Mouse (Mus musculus): ENCODE measurements around the gene Dzip1. TPM values are rescaled to one million over a fixed set of nuclear protein-coding genes. Genes with fewer than 3 reads are reported as not detected.

Dzip1 gene
- polyA plus RNA-seq, 1 experiment from 2014 or later: 40.0 TPM

DNA sequence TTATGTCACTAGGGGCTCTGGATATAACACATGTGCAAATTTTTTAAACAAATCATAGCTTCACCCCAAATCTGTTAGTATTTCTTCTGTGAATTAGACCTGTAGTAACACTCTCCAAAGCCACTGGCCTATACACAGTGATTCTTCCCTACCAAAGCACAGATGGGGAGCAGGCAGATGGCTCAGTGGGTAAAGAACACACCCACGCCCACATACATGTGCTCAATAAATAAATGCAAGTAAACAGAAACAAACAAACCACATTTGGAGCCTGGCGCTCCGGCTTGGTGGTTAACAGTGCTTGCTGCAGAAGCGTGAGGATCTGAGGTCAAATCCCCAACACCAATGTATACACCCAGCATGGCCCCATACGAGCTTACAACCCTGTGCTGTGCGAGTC, 13.7 kb downstream of the Dzip1 start:
- ATAC-seq (ENCODE audit: low FRiP score) (no peak), DNase-seq (ENCODE audit: low spot score) (no peak)
- 94% methylated on average over 6 of the region's 6 CpGs for WGBS
- H3K36me3 ChIP-seq (ENCODE audit: control insufficient read depth, insufficient read depth, low read length): peaks cover 9% of the 10 kb centered on the region; the same call in 1 of the 2 replicates
- H3K4me2 ChIP-seq (replicated peaks; ENCODE audit: low read depth, low read length): no peak overlapping the region
- no peak overlapping the region for H3K4me3 ChIP-seq (ENCODE audit: low read depth, low read length)
- H3K9me3 ChIP-seq (ENCODE audit: control insufficient read depth, low read length): no peaks in the 10 kb centered on the region
- no peak overlapping the region for H3K27ac ChIP-seq (ENCODE audit: low read depth, low read length)
- no peak overlapping the region for H3K9ac ChIP-seq (ENCODE audit: low read depth, low read length)
- H3K4me1 ChIP-seq (replicated peaks; ENCODE audit: control insufficient read depth, insufficient read depth, low read length): no peaks in the 10 kb centered on the region
- H3K27me3 ChIP-seq (ENCODE audit: control insufficient read depth, insufficient read depth, low read length): no peaks in the 10 kb centered on the region

DNA sequence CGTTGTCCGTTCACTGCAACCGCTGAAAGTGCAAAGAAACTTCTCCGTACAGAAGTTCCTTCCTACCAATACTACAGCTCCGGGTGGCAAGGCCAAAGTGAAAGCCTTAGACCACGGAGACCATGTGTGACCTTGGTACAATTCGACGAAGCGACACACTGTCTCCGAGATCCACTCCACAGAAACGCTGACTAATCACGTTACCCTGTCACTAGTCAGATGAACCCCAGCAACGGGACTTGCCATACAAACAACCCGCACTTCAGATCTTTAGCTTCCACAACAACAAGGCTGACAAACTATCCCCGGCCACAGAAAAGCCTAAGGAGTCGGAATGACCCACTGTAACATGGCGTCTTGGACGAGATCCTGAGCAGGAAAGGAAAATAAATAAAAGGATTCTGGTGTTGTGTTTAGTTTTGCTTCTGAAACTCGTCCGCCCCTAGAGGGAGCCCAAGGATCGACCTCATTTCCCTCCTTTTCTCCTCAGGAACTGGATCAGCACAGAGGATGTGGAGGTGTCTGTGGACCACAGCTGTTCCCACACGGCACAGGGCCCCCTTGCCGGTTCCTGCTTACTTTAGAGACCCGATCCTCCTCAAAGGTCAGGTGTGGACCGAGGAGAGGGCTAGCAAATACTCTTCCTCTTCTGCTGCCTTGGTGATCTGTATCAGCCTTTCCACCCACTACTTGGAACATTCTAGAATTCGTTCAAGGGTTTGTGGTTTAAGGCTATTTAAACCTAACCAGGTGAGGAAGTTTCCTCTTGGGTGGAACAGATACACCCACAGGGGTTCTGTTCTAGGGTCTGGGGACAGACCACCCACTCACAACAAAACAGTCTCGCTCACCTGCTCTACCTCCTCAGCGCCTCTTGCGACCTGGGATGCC, 14.7 kb downstream of the Dzip1 start:
- WGBS: 73% methylated on average over 29 of the region's 29 CpGs
- no peak overlapping the region for H3K4me3 ChIP-seq (ENCODE audit: low read depth, low read length)

DNA sequence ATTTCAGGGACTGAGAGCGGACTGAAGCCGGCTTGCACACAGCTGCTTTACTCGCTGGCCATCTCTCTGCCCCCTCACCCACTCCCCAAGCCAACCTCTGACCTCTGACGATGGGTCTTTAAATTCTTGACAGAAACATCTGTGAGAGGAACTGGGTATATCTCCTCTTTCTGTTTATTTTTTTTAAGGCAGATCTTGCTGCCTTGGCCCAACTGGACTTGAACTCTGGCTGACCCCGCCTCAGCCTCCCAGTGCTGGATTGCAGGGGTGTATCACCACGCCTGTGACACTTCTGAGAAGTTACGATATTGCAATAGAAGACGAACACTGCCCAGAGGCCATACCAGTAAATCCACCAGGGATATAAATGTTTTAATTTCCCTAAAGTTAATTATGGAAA, 15.4 kb downstream of the Dzip1 start:
- DNase-seq (ENCODE audit: low spot score) (no peak), ATAC-seq (ENCODE audit: low FRiP score) (no peak)
- Histone ChIP-seq H3K27me3 (ENCODE audit: control insufficient read depth, insufficient read depth, low read length) (no peaks in the 10 kb centered on the region), H3K36me3 (ENCODE audit: control insufficient read depth, insufficient read depth, low read length) (peaks cover 10% of the 10 kb centered on the region; the same call in 1 of the 2 replicates), H3K9me3 (ENCODE audit: control insufficient read depth, low read length) (no peaks in the 10 kb centered on the region), H3K4me1 (replicated peaks; ENCODE audit: control insufficient read depth, insufficient read depth, low read length) (no peaks in the 10 kb centered on the region), H3K4me3 (ENCODE audit: low read depth, low read length) (no peak overlapping the region), H3K4me2 (replicated peaks; ENCODE audit: low read depth, low read length) (no peak overlapping the region), H3K9ac (ENCODE audit: low read depth, low read length) (no peak overlapping the region), H3K27ac (ENCODE audit: low read depth, low read length) (no peak overlapping the region)
- WGBS: 82% methylated on average over 8 of the region's 8 CpGs

More for the DNA sequence above, 14.7 kb downstream of the Dzip1 start:
- no peak for ATAC-seq (ENCODE audit: low FRiP score)
- DNase-seq (ENCODE audit: low spot score): peak; percentile 59
- H3K27ac ChIP-seq (ENCODE audit: low read depth, low read length): no peak overlapping the region
- H3K9me3 ChIP-seq (ENCODE audit: control insufficient read depth, low read length): no peaks in the 10 kb centered on the region
- H3K4me1 ChIP-seq (replicated peaks; ENCODE audit: control insufficient read depth, insufficient read depth, low read length): no peaks in the 10 kb centered on the region
- no peaks in the 10 kb centered on the region for H3K27me3 ChIP-seq (ENCODE audit: control insufficient read depth, insufficient read depth, low read length)
- H3K4me2 ChIP-seq (replicated peaks; ENCODE audit: low read depth, low read length): no peak overlapping the region
- no peak overlapping the region for H3K9ac ChIP-seq (ENCODE audit: low read depth, low read length)
- peaks cover 10% of the 10 kb centered on the region; the same call in 1 of the 2 replicates for H3K36me3 ChIP-seq (ENCODE audit: control insufficient read depth, insufficient read depth, low read length)

DNA sequence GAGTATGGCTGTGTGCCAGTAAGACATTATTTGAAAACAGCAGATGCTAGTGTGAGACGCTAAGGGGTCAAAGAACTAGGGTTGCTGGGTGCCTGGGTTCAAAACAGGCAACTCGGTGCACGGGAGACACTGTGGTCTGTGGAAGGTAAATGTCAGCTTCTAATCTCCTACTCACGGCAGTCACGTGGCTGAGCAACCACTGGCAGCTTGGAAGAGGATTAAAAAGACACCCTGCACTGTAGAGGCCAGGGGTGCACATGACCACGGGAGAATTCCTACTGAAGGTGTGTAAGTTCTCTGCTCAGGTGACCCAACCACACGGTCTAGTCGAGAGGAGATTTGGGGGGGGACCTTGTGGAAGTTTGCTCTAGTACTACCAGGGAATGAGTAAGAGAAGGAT, 17.7 kb downstream of the Dzip1 start:
- ATAC-seq (ENCODE audit: low FRiP score) (no peak), DNase-seq (ENCODE audit: low spot score) (no peak)
- Histone ChIP-seq H3K4me3 (ENCODE audit: low read depth, low read length) (no peak overlapping the region), H3K36me3 (ENCODE audit: control insufficient read depth, insufficient read depth, low read length) (peaks cover 8% of the 10 kb centered on the region; the same call in 1 of the 2 replicates), H3K4me2 (replicated peaks; ENCODE audit: low read depth, low read length) (no peak overlapping the region), H3K9me3 (ENCODE audit: control insufficient read depth, low read length) (no peaks in the 10 kb centered on the region), H3K27me3 (ENCODE audit: control insufficient read depth, insufficient read depth, low read length) (no peaks in the 10 kb centered on the region), H3K4me1 (replicated peaks; ENCODE audit: control insufficient read depth, insufficient read depth, low read length) (peaks cover 2% of the 10 kb centered on the region; the same call in 1 of the 2 replicates), H3K27ac (ENCODE audit: low read depth, low read length) (no peak overlapping the region), H3K9ac (ENCODE audit: low read depth, low read length) (no peak overlapping the region)
- WGBS: 92% methylated on average over 8 of the region's 8 CpGs

DNA sequence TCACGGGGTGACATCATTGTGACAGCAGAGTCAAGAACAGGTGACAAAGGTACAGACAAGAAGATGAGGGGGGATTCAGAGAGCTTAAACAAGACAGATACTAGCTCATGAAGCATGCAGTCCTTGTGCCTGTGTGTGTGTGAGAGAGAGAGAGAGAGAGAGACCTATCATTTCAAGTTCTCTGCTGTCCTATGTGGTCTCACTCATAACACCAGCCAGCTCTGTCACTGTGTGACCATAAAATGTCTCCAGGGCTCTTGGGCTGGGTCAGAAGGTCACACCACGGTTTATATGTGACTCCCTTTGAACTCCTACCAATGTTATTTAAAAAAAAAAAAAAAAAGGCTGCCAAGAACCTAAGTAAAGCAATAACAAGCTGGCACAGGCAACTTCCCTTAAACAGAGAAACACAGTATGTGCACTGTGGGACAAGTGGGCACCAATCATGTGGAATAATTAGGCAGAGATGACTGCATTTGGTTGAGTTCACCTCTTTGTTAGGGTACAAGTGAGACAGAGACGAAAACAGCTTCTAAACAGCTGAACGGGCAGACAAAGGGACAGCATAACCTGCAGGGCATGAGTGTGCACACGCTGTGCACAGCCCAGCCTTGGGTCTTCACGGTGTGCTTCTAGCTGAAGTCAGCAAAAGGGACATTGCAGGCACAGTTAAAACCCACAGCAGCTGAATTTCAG, 21.2 kb downstream of the Dzip1 start:
- no peak overlapping the region for H3K4me2 ChIP-seq (replicated peaks; ENCODE audit: low read depth, low read length)
- DNase-seq (ENCODE audit: low spot score): peak; percentile 26
- no peak for ATAC-seq (ENCODE audit: low FRiP score)
- 46% methylated on average over 6 of the region's 6 CpGs for WGBS
- H3K27ac ChIP-seq (ENCODE audit: low read depth, low read length): no peak overlapping the region
- H3K4me3 ChIP-seq (ENCODE audit: low read depth, low read length): no peak overlapping the region
- no peaks in the 10 kb centered on the region for H3K9me3 ChIP-seq (ENCODE audit: control insufficient read depth, low read length)
- peaks cover 14% of the 10 kb centered on the region for H3K36me3 ChIP-seq (ENCODE audit: control insufficient read depth, insufficient read depth, low read length)
- no peaks in the 10 kb centered on the region for H3K27me3 ChIP-seq (ENCODE audit: control insufficient read depth, insufficient read depth, low read length)
- H3K4me1 ChIP-seq (replicated peaks; ENCODE audit: control insufficient read depth, insufficient read depth, low read length): peaks cover 2% of the 10 kb centered on the region; the same call in 1 of the 2 replicates
- no peak overlapping the region for H3K9ac ChIP-seq (ENCODE audit: low read depth, low read length)

DNA sequence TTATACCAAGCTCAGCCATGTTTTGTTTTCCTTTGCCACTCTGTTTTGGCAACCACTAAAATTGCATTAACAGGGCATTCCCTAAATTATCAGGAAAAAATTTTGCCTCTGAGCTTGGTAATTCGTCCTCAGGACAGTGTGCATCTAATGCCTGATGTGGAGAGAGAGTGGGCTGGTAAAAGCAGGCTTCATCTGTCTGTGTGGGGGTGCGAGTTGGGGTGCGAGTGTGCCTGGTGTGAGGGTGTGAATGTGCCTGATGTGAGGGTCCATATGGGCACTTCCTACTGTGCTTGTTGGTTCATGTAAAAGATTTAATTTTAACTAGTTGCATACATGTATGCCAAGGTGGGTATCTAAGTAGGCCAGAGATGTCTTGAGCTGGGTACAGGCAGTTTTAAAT, 21.9 kb downstream of the Dzip1 start:
- H3K36me3 ChIP-seq (ENCODE audit: control insufficient read depth, insufficient read depth, low read length): peaks cover 14% of the 10 kb centered on the region

DNA sequence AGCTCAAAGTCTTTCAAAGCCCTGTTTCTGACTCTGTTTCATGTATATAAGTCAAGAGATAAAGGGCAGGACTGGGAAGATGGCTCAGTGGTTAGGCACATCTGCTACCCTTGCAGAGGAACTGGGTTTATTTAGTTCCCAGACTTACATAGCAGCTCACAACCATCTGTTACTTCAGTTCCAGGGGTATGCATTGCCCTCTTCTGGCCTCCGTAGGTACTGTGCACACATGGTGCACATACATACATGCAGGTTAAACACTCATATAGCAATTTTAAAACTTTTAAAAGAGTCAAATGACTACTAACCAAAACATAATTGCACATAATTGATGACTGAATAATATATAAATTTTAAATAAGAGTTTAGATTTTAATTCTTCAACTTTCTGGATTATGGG, 24.3 kb downstream of the Dzip1 start:
- Histone ChIP-seq H3K36me3 (ENCODE audit: control insufficient read depth, insufficient read depth, low read length) (peaks cover 11% of the 10 kb centered on the region), H3K27ac (ENCODE audit: low read depth, low read length) (no peak overlapping the region), H3K9ac (ENCODE audit: low read depth, low read length) (no peak overlapping the region), H3K27me3 (ENCODE audit: control insufficient read depth, insufficient read depth, low read length) (no peaks in the 10 kb centered on the region), H3K9me3 (ENCODE audit: control insufficient read depth, low read length) (no peaks in the 10 kb centered on the region), H3K4me3 (ENCODE audit: low read depth, low read length) (no peak overlapping the region), H3K4me1 (replicated peaks; ENCODE audit: control insufficient read depth, insufficient read depth, low read length) (peaks cover 2% of the 10 kb centered on the region; the same call in 1 of the 2 replicates), H3K4me2 (replicated peaks; ENCODE audit: low read depth, low read length) (no peak overlapping the region)
- DNase-seq (ENCODE audit: low spot score) (no peak), ATAC-seq (ENCODE audit: low FRiP score) (no peak)
- 100% methylated on average over 1 of the region's 1 CpGs for WGBS

More for the DNA sequence above, 21.9 kb downstream of the Dzip1 start:
- no peak overlapping the region for H3K4me3 ChIP-seq (ENCODE audit: low read depth, low read length)
- no peaks in the 10 kb centered on the region for H3K27me3 ChIP-seq (ENCODE audit: control insufficient read depth, insufficient read depth, low read length)
- no peaks in the 10 kb centered on the region for H3K9me3 ChIP-seq (ENCODE audit: control insufficient read depth, low read length)
- no peak for DNase-seq (ENCODE audit: low spot score)
- no peak overlapping the region for H3K27ac ChIP-seq (ENCODE audit: low read depth, low read length)
- no peak overlapping the region for H3K9ac ChIP-seq (ENCODE audit: low read depth, low read length)
- peaks cover 2% of the 10 kb centered on the region; the same call in 1 of the 2 replicates for H3K4me1 ChIP-seq (replicated peaks; ENCODE audit: control insufficient read depth, insufficient read depth, low read length)
- no peak overlapping the region for H3K4me2 ChIP-seq (replicated peaks; ENCODE audit: low read depth, low read length)
- ATAC-seq (ENCODE audit: low FRiP score): no peak
- whole genome bisulfite sequencing: 94% methylated on average over 3 of the region's 3 CpGs

DNA sequence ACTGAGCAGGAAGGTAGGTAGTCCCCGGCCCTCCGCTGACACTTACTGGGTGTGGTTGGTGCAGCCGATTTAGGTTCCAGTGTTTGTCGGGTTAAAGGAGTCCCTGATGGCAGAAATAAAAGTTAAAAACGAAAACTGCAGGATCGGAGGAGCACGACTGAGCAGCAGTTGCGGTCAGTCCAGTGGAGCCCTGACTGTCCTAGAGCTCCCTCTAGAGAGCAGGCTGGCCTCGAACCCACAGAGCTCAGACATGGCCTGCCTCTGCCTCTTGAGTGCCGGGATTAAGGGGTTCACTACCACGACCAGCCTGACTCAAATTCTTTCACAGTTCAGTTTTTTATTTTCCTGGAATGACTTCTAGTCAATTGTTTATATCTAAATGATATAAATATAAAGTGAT, 25.3 kb downstream of the Dzip1 start:
- H3K36me3 ChIP-seq (ENCODE audit: control insufficient read depth, insufficient read depth, low read length): peaks cover 13% of the 10 kb centered on the region
- no peak overlapping the region for H3K4me2 ChIP-seq (replicated peaks; ENCODE audit: low read depth, low read length)
- H3K4me1 ChIP-seq (replicated peaks; ENCODE audit: control insufficient read depth, insufficient read depth, low read length): peaks cover 2% of the 10 kb centered on the region; the same call in 1 of the 2 replicates
- H3K9ac ChIP-seq (ENCODE audit: low read depth, low read length): no peak overlapping the region
- H3K27ac ChIP-seq (ENCODE audit: low read depth, low read length): no peak overlapping the region
- H3K9me3 ChIP-seq (ENCODE audit: control insufficient read depth, low read length): no peaks in the 10 kb centered on the region
- H3K4me3 ChIP-seq (ENCODE audit: low read depth, low read length): no peak overlapping the region
- no peak for DNase-seq (ENCODE audit: low spot score)
- WGBS: 87% methylated on average over 11 of the region's 11 CpGs
- H3K27me3 ChIP-seq (ENCODE audit: control insufficient read depth, insufficient read depth, low read length): no peaks in the 10 kb centered on the region
- ATAC-seq (ENCODE audit: low FRiP score): no peak

Measured in hindbrain, embryonic 11.5 days (tissue).